Mouse (Mus musculus) thymus, adult 18-20 months (tissue): ENCODE data around the gene Hdac4.

ENCODE experiments used
- DNase-seq, 2 experiments: peaks; one replicate each; pipeline ENCODE4 v3.0.0; 2022; ENCODE audit warnings: mixed read lengths in 2 of 2

Gene Hdac4

DNA sequence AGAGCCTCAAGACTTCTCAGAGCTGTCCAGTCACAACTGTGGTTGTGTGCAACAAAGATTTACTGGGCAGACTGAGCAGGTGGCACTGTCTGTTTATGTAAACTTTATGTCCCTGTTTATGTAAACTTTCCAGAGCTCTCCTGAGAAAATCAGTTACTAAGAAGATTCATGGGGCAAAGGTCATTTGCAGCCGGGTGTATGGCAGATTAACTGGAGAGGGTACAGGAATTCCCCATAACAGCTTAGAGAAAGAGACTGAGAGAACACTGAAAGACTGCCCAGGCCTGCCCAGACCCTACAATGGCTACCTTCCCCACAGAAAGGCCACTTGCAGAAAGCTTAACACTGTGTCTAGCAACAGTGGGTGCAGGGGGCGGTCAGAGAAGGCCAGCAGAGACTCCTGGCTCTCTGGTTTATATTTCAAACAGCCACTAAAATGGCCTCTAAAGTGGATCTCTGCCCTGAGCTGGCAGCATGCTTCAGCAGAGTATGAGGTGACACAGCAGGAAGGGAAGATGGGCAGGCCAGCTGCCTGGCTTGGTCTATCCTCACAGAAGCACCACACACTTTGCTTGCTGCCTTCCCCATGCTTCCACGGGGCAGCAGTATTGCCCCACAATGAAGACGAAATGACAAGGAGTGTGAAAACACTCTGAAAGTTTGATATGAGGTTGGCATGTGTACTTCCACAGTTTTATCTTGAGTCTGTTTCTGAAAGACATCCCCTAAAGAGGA, 179.4 kb downstream of the Hdac4 start:
- DNase-seq = no peak

DNA sequence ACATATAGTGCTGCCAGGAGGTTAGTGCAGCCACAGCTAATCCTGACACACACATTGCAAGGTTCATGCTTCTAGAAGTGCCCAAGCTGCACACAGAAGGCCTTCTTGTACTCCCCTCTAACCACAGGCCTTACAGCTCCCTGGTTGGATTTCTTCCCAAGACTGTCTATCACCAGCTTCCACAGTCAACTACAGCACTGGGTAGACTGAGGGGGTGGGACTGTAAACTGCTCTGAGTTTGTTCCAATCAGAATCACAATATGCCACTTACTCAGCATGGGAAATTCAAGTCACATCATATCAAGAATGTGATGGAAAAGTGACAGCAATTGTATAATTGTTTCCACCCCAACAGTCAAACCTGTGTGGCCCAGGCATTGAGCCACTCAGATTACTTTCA, 180.2 kb downstream of the Hdac4 start:
- no peak for DNase-seq

DNA sequence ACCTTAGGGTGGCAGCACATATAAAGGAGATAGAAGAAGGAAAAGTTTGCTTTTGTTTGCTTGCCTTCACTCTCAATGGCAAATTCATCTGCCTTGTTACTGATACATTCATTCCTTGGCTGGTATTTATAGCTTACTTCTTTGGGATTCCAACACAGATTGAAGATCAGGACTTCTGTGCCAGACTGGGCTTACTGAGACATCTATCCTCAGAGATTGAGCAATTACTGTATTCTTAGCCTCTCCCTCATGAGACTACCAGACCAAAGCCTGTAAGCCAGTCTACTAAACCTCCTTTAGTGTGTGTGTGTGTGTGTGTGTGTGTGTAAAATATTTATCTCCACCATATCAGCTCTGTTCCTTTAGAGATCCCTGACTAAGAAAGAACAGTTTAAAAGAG, 181.0 kb downstream of the Hdac4 start:
- DNase-seq = no peak

DNA sequence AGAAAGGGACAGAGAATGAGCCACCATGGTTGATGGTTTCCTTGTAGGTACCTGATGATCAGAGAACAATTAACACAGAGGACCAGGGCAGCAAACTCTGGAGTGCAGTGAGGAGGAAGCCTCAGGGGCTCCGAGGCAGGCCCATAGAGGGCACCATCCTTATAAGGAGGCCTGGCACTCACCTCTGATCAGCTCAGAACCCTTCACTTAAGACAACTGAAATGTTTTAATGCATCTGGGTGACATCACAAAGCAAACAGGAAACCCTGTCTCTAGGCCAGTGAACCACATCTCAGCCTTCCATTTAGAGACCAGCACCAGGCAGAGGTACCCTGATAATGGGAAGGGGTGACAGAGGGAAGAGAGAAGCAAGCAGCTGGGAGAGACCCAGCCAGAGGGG, 188.8 kb downstream of the Hdac4 start:
- DNase-seq = no peak

DNA sequence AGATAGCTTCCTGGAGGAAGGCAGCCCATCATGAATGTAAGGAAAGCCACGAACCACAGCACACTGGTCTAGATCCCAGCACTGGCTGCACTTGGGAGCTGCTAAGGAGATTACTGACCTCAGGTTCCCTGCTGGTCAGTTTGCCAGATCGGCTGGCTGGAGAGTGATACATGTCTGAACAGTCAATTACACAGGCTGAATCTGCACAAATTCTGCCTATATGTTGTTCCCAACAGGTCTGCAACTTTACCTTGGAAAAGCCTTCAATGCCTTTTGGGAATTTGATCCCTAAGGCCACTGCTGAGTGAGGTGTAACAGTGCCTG, 189.9 kb downstream of the Hdac4 start:
- no peak for DNase-seq

- no peak for DNase-seq
Measured at GRCm38 (mm10) chr1:92004906-92005616, 190.4 kb downstream of the Hdac4 start.

- no peak for DNase-seq
Measured at GRCm38 (mm10) chr1:92004122-92004521, 191.4 kb downstream of the Hdac4 start.

DNA sequence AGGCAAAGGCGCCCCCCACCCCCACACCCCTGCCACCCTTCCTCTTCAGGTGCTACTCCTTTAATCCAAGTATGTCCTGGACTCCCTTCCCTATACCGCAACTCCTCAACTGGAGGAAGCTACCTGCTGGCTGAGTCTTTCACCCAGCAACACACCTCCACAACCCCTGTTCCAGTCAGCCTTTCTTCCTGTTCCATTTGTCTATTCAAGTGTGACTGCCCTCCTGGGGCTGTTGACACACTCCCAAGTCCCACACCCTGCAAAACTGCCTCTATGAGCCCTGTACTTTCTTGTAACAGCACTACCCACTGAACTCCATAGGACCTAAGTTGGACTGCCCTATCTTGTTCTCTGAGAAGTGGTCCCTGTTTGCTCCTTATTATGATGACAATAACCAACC, 195.3 kb downstream of the Hdac4 start:
- DNase-seq = no peak

GRCm38 (mm10) chr1:91993658-91994165, 201.8 kb downstream of the Hdac4 start:
- no peak for DNase-seq

DNA sequence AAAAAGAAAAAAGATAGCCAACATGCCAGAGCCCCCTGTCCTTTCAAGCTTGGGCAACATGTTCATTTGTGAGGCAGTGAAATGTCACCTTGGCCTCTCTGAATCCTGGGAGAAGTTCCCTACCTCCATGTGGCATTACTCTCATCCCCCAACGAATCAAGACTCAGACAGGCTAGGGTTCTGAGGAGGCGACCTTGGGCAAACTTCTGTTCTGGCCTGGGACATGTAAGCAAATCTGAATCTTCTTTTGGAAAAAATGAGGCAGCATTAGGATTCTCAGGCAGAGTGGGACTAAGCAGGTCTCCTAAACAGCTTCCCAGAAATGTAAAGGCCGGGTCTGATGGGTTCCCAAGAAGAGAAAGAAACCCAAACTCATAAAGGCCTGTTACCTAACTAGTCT, 202.8 kb downstream of the Hdac4 start:
- DNase-seq = no peak

- no peak for DNase-seq
Measured at GRCm38 (mm10) chr1:91991597-91991996, 203.9 kb downstream of the Hdac4 start.

- no peak for DNase-seq
Measured at GRCm38 (mm10) chr1:91990852-91991251, 204.6 kb downstream of the Hdac4 start.

DNA sequence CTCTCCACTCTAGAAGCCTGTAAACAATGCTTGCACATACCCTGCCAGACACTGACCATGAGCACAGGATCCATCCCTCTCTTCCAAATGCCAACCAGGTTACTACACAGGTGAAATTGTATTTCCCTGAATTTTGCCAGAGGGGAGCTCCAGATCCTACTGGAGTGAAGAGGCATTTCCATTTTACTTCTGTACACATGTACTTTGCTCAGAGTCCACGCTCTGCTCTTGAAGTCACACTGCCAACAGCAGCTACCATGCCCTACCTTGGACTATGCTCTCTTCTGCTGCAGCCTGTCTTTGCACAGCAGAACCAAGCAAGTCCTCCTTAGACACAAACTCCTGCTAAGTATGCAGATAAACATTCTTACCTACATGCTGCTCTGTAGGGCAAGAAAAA, 206.6 kb downstream of the Hdac4 start:
- DNase-seq = no peak

DNA sequence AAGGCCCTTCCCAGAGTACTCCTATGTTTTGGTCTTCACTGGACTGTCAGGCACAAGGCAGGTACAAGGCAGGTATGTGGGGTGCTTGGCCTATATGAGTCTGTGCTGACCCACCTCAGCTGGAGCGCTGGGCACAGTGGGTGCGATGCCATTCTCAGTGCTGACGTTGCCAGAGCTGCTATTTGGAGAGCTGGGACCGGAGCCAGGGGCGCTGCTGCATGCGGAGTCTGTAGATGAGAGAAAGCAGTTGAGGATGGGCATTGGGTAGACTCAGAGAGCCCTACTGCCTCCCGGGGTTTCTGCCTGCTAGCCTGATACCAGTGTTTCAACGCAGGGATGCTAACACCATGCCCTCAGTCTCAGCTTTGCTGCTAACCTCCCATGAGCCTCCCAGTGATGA, 208.1 kb downstream of the Hdac4 start:
- no peak for DNase-seq

DNA sequence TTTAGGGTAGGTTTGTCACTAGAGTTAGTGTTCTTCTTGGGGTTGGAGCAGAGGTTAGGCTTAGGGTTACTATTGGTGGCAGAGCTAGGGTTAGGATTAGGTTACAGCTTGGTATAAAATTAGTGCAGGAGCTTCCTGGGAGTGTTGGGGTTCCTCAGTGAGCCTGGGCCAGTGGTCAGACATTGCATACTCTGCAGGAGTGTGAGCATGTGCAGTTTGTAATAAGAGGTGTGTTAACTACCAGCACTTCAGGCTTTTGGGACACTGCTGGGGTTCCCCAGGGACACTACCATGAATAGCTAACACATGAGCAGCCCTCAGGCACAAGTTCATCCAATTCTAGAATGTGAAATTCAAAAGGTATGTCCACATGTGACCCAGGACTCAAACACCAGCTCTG, 209.7 kb downstream of the Hdac4 start:
- DNase-seq = no peak

- DNase-seq = no peak
Measured at GRCm38 (mm10) chr1:91984507-91984906, 211.0 kb downstream of the Hdac4 start.

- DNase-seq = no peak
Measured at GRCm38 (mm10) chr1:91981381-91981780, 214.1 kb downstream of the Hdac4 start.

GRCm38 (mm10) chr1:91978443-91978842, 217.1 kb downstream of the Hdac4 start:
- DNase-seq = no peak

DNA sequence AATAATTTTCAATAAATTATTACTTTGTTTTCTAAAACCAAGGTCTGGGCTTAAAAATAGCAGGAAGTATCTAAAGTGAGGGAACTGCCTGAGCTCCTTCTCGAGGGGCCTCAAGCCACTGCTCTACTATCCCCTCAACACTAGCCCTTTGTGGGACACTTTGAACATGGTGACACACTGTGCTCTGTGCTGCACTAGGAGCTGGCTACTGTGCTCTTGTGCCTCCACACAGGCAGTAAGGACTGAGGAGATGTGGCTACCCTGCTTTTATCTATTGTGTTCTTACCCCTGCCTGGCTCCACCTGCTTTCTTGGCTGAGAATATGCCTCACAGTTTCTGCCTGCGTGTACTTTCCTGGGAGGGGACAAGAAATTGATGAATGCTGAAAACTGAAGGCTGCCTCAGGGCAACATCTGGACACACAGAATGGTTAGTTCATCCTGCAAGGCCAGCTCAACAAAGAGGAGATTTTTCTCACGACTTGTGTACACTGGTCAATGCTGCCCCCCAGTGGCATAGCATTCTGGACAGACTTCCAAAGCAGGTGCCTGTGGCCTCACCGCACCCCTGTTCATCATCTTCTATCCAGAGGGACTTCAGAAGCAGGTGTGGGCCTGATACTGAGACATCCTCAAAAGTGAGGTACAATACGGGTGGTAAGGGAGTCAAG, 226.7 kb downstream of the Hdac4 start:
- no peak for DNase-seq

- no peak for DNase-seq
Measured at GRCm38 (mm10) chr1:91967041-91967440, 228.5 kb downstream of the Hdac4 start.

- no peak for DNase-seq
Measured at GRCm38 (mm10) chr1:91964486-91965335, 230.8 kb downstream of the Hdac4 start.

- DNase-seq = peak in 1 of 2 experiments; percentile 17
Measured at GRCm38 (mm10) chr1:91962256-91962655, 233.2 kb downstream of the Hdac4 start.

GRCm38 (mm10) chr1:91961231-91961630, 234.3 kb downstream of the Hdac4 start:
- DNase-seq = no peak
